Mouse (Mus musculus): Measurements from ENCODE around the gene Trp63. TPM values are rescaled to one million over a fixed set of nuclear protein-coding genes. Genes with fewer than 3 reads are reported as not detected.

The Trp63 gene
- polyA plus RNA-seq (2012; rRNA removed) = 0.06 TPM in 2 replicates

DNA sequence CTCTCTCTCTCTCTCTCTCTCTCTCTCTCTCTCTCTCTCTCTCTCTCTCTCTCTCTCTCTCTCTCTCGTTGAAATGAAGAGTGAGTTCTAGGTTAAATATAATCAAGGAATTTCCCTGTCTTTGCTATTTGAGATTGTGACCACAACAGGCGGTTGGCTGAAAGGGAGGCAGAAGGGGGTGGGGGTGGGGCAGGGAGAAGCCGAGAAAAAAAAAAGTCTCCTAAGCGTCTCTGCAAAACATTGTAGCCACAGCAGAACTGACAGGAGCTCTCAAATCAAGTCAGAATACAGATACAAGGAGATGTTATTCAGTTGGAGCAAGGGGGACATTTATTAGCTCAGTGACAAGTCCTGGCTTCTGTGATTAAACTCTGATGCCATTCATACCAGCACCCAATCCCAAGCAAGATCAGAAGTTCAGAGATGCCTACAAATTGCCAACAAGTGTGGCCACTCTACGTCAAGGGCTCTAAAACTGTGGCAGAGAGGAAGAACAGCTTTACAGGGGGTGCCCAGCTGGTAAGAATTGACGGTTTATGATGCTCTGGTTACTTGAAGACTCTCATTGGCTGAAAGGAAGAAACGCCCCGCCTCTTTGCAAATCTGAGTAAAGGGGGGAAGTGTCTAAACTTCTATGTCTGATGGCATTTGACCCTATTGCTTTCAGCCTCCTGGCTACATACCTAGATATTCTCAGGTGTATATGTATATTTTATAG, at the start of gene Trp63:
Gene Trp63 (plus strand): TSS at position 233 of the 718 bp plus-strand sequence.

All from colon, adult 2 months (tissue).